Mouse (Mus musculus): ENCODE results near the gene Mtg1. TPM values are rescaled to one million over a fixed set of nuclear protein-coding genes. Genes with fewer than 3 reads are reported as not detected.
"Not testable (repeated sequence)": the region's sequence is repeated elsewhere in the genome, so short reads cannot be mapped to it uniquely, and the experiment has no call there.

The Mtg1 gene
- polyA plus RNA-seq, 1 experiment, result 16.8 TPM

- Histone ChIP-seq H3K27ac (ENCODE audit: control insufficient read depth, insufficient read depth, low read depth, low read length, poor library complexity) (no peak overlapping the region), H3K4me1 (ENCODE audit: control insufficient read depth, insufficient read depth, low read length) (no peaks in the 10 kb centered on the region; the same call in 1 of the 2 replicates), H3K4me3 (replicated peaks; ENCODE audit: control insufficient read depth, low read depth, low read length) (no peak overlapping the region)
- TF ChIP-seq CTCF (IDR thresholded peaks at IDR 0.05; ENCODE audit: control insufficient read depth, insufficient read depth, low read length), result no peak
- no peak for TF ChIP-seq POLR2A (IDR thresholded peaks at IDR 0.05; ENCODE audit: borderline replicate concordance, control insufficient read depth, low read depth, low read length)
- 42% methylated on average over 4 of the region's 4 CpGs for WGBS
These were observed 14.6 kb upstream of the Mtg1 start for GRCm38 (mm10) chr7:140122765-140123164.

GRCm38 (mm10) chr7:140124382-140124781, 13.0 kb upstream of the Mtg1 start:
- Histone ChIP-seq H3K4me3 (replicated peaks; ENCODE audit: control insufficient read depth, low read depth, low read length) (no peak overlapping the region), H3K27ac (ENCODE audit: control insufficient read depth, insufficient read depth, low read depth, low read length, poor library complexity) (no peak overlapping the region), H3K4me1 (ENCODE audit: control insufficient read depth, insufficient read depth, low read length) (no peaks in the 10 kb centered on the region; the same call in 1 of the 2 replicates)
- 91% methylated on average over 1 of the region's 1 CpGs for WGBS
- no peak for TF ChIP-seq CTCF (IDR thresholded peaks at IDR 0.05; ENCODE audit: control insufficient read depth, insufficient read depth, low read length)
- TF ChIP-seq POLR2A (IDR thresholded peaks at IDR 0.05; ENCODE audit: borderline replicate concordance, control insufficient read depth, low read depth, low read length), result no peak

GRCm38 (mm10) chr7:140125278-140126021, 11.9 kb upstream of the Mtg1 start:
- peak; percentile 48; the same call in 1 of the 2 replicates for TF ChIP-seq POLR2A (IDR thresholded peaks at IDR 0.05; ENCODE audit: borderline replicate concordance, control insufficient read depth, low read depth, low read length)
- TF ChIP-seq CTCF (IDR thresholded peaks at IDR 0.05; ENCODE audit: control insufficient read depth, insufficient read depth, low read length), result no peak
- Histone ChIP-seq H3K4me3 (replicated peaks; ENCODE audit: control insufficient read depth, low read depth, low read length) (peak overlapping the region; percentile 67), H3K27ac (ENCODE audit: control insufficient read depth, insufficient read depth, low read depth, low read length, poor library complexity) (peak overlapping the region; percentile 40; the same call in 1 of the 2 replicates), H3K4me1 (ENCODE audit: control insufficient read depth, insufficient read depth, low read length) (no peaks in the 10 kb centered on the region; the same call in 1 of the 2 replicates)
- WGBS, result 2% methylated on average over 40 of the region's 40 CpGs

- Histone ChIP-seq H3K4me1 (ENCODE audit: control insufficient read depth, insufficient read depth, low read length) (no peaks in the 10 kb centered on the region; the same call in 1 of the 2 replicates), H3K27ac (ENCODE audit: control insufficient read depth, insufficient read depth, low read depth, low read length, poor library complexity) (peak overlapping the region; percentile 40; the same call in 1 of the 2 replicates), H3K4me3 (replicated peaks; ENCODE audit: control insufficient read depth, low read depth, low read length) (peak overlapping the region; percentile 67)
- 3% methylated on average over 5 of the region's 5 CpGs for WGBS
- no peak for TF ChIP-seq POLR2A (IDR thresholded peaks at IDR 0.05; ENCODE audit: borderline replicate concordance, control insufficient read depth, low read depth, low read length)
- TF ChIP-seq CTCF (IDR thresholded peaks at IDR 0.05; ENCODE audit: control insufficient read depth, insufficient read depth, low read length), result no peak
These were observed 11.4 kb upstream of the Mtg1 start for GRCm38 (mm10) chr7:140126022-140126350.

- Histone ChIP-seq H3K4me1 (ENCODE audit: control insufficient read depth, insufficient read depth, low read length) (no peaks in the 10 kb centered on the region; the same call in 1 of the 2 replicates), H3K4me3 (replicated peaks; ENCODE audit: control insufficient read depth, low read depth, low read length) (no peak overlapping the region), H3K27ac (ENCODE audit: control insufficient read depth, insufficient read depth, low read depth, low read length, poor library complexity) (no peak overlapping the region)
- 48% methylated on average over 3 of the region's 3 CpGs for WGBS
- no peak for TF ChIP-seq POLR2A (IDR thresholded peaks at IDR 0.05; ENCODE audit: borderline replicate concordance, control insufficient read depth, low read depth, low read length)
- no peak for TF ChIP-seq CTCF (IDR thresholded peaks at IDR 0.05; ENCODE audit: control insufficient read depth, insufficient read depth, low read length)
These were observed 10.4 kb upstream of the Mtg1 start for GRCm38 (mm10) chr7:140126934-140127333.

- TF ChIP-seq POLR2A (IDR thresholded peaks at IDR 0.05; ENCODE audit: borderline replicate concordance, control insufficient read depth, low read depth, low read length), result no peak
- TF ChIP-seq CTCF (IDR thresholded peaks at IDR 0.05; ENCODE audit: control insufficient read depth, insufficient read depth, low read length), result no peak
- no peak overlapping the region for H3K4me3 ChIP-seq (replicated peaks; ENCODE audit: control insufficient read depth, low read depth, low read length)
- no peak overlapping the region for H3K27ac ChIP-seq (ENCODE audit: control insufficient read depth, insufficient read depth, low read depth, low read length, poor library complexity)
- H3K4me1 ChIP-seq (ENCODE audit: control insufficient read depth, insufficient read depth, low read length), result no peaks in the 10 kb centered on the region; the same call in 1 of the 2 replicates
- WGBS, result 9% methylated on average over 2 of the region's 2 CpGs
These were observed 9.5 kb upstream of the Mtg1 start for GRCm38 (mm10) chr7:140127911-140128310.

- Histone ChIP-seq H3K27ac (ENCODE audit: control insufficient read depth, insufficient read depth, low read depth, low read length, poor library complexity) (peak overlapping the region; percentile 51; the same call in 1 of the 2 replicates), H3K4me3 (replicated peaks; ENCODE audit: control insufficient read depth, low read depth, low read length) (peak overlapping the region; percentile 21)
- 17% methylated on average over 7 of the region's 7 CpGs for WGBS
- not testable (repeated sequence) for H3K4me1 ChIP-seq (ENCODE audit: control insufficient read depth, insufficient read depth, low read length)
These were observed 5.2 kb upstream of the Mtg1 start for GRCm38 (mm10) chr7:140132184-140132583.

GRCm38 (mm10) chr7:140134033-140134432, 3.3 kb upstream of the Mtg1 start:
- not testable (repeated sequence) for H3K4me3 ChIP-seq (replicated peaks; ENCODE audit: control insufficient read depth, low read depth, low read length); H3K4me1 ChIP-seq (ENCODE audit: control insufficient read depth, insufficient read depth, low read length)
- WGBS, result 14% methylated on average over 7 of the region's 7 CpGs
- H3K27ac ChIP-seq (ENCODE audit: control insufficient read depth, insufficient read depth, low read depth, low read length, poor library complexity), result peak overlapping the region; percentile 4; the same call in 1 of the 2 replicates
